Mouse (Mus musculus) erythroblast, embryonic 14.5 days (primary cell): ENCODE data around the gene Tuba3b. TPM values are rescaled to one million over a fixed set of nuclear protein-coding genes. Genes with fewer than 3 reads are reported as not detected.

Experiments used
- H3K27me3 ChIP-seq: 2 replicates; pipeline ENCODE4 v1.6.1; 2012; ENCODE audit warnings: inconsistent platforms; ENCODE audit not compliant: control insufficient read depth
- H3K36me3 ChIP-seq: 2 replicates; pipeline ENCODE4 v1.6.1; 2012; ENCODE audit warnings: mild to moderate bottlenecking, inconsistent platforms; ENCODE audit not compliant: control insufficient read depth
- H3K4me1 ChIP-seq: 2 replicates; pipeline ENCODE4 v1.6.1; 2012; ENCODE audit warnings: inconsistent platforms; ENCODE audit not compliant: control insufficient read depth
- H3K4me3 ChIP-seq: replicated peaks from 2 replicates; pipeline ENCODE3; 2012; ENCODE audit warnings: moderate library complexity, mild to moderate bottlenecking, inconsistent platforms
- H3K9me3 ChIP-seq: 2 replicates; pipeline ENCODE4 v1.6.1; 2012; ENCODE audit warnings: low read length, inconsistent platforms, mixed read lengths; ENCODE audit not compliant: control insufficient read depth
- GATA1 ChIP-seq: IDR thresholded peaks from 2 replicates; pipeline ENCODE4 v1.6.1; 2012; ENCODE audit warnings: low read length, inconsistent platforms, mixed read lengths
- TAL1 ChIP-seq: IDR thresholded peaks from 3 replicates; pipeline ENCODE4 v1.6.1; 2012; ENCODE audit warnings: low read length, inconsistent platforms, mixed read lengths
- polyA plus RNA-seq: library from polyadenylated mRNA; stranded (reverse); fragments of >175 nt; gene quantifications from 2 replicates; pipeline ENCODE4 v1.2.3, GENCODE M21; 2012

The Tuba3b gene
- polyA plus RNA-seq, 1 experiment: not detected

- H3K9me3 ChIP-seq: no peaks in the 10 kb centered on the region
- no peak for TF ChIP-seq TAL1
- no peak for TF ChIP-seq GATA1
- no peaks in the 10 kb centered on the region for H3K27me3 ChIP-seq
- H3K4me3 ChIP-seq: no peak overlapping the region
- no peaks in the 10 kb centered on the region for H3K4me1 ChIP-seq
- H3K36me3 ChIP-seq: no peaks in the 10 kb centered on the region
Observed at GRCm38 (mm10) chr6:145598794-145599555, 16.6 kb upstream of the Tuba3b start.

- Histone ChIP-seq H3K4me3 (no peak overlapping the region), H3K36me3 (no peaks in the 10 kb centered on the region), H3K4me1 (no peaks in the 10 kb centered on the region), H3K27me3 (no peaks in the 10 kb centered on the region), H3K9me3 (no peaks in the 10 kb centered on the region)
- TF ChIP-seq TAL1 (no peak), GATA1 (no peak)
Observed at GRCm38 (mm10) chr6:145604126-145604525, 11.4 kb upstream of the Tuba3b start.

GRCm38 (mm10) chr6:145604648-145605047 lies 10.9 kb upstream of the Tuba3b start:
- Histone ChIP-seq H3K9me3 (no peaks in the 10 kb centered on the region), H3K27me3 (no peaks in the 10 kb centered on the region), H3K36me3 (no peaks in the 10 kb centered on the region), H3K4me3 (no peak overlapping the region), H3K4me1 (no peaks in the 10 kb centered on the region)
- no peak for TF ChIP-seq TAL1

GRCm38 (mm10) chr6:145605203-145605602 lies 10.4 kb upstream of the Tuba3b start:
- no peaks in the 10 kb centered on the region for H3K36me3 ChIP-seq
- H3K4me1 ChIP-seq: no peaks in the 10 kb centered on the region
- H3K27me3 ChIP-seq: no peaks in the 10 kb centered on the region
- H3K9me3 ChIP-seq: no peaks in the 10 kb centered on the region
- no peak for TF ChIP-seq GATA1
- no peak for TF ChIP-seq TAL1
- H3K4me3 ChIP-seq: no peak overlapping the region

GRCm38 (mm10) chr6:145607746-145608145 lies 7.8 kb upstream of the Tuba3b start:
- Histone ChIP-seq H3K4me1 (no peaks in the 10 kb centered on the region), H3K4me3 (no peak overlapping the region), H3K9me3 (no peaks in the 10 kb centered on the region), H3K36me3 (no peaks in the 10 kb centered on the region), H3K27me3 (no peaks in the 10 kb centered on the region)
- TF ChIP-seq TAL1 (no peak), GATA1 (no peak)

- no peaks in the 10 kb centered on the region for H3K36me3 ChIP-seq
- H3K27me3 ChIP-seq: no peaks in the 10 kb centered on the region
- H3K9me3 ChIP-seq: no peaks in the 10 kb centered on the region
- no peak for TF ChIP-seq TAL1
- no peak for TF ChIP-seq GATA1
- no peaks in the 10 kb centered on the region for H3K4me1 ChIP-seq
- no peak overlapping the region for H3K4me3 ChIP-seq
Observed at GRCm38 (mm10) chr6:145608693-145609092, 6.9 kb upstream of the Tuba3b start.

GRCm38 (mm10) chr6:145610901-145611300 lies 4.7 kb upstream of the Tuba3b start:
- TF ChIP-seq TAL1: no peak
- no peak for TF ChIP-seq GATA1
- no peak overlapping the region for H3K4me3 ChIP-seq
- no peaks in the 10 kb centered on the region for H3K36me3 ChIP-seq
- H3K27me3 ChIP-seq: no peaks in the 10 kb centered on the region
- H3K9me3 ChIP-seq: peaks cover 6% of the 10 kb centered on the region
- H3K4me1 ChIP-seq: no peaks in the 10 kb centered on the region

- Histone ChIP-seq H3K9me3 (peaks cover 7% of the 10 kb centered on the region), H3K4me3 (no peak overlapping the region), H3K27me3 (no peaks in the 10 kb centered on the region), H3K36me3 (no peaks in the 10 kb centered on the region), H3K4me1 (no peaks in the 10 kb centered on the region)
- TF ChIP-seq GATA1 (no peak), TAL1 (no peak)
Observed at GRCm38 (mm10) chr6:145612611-145613010, 2.9 kb upstream of the Tuba3b start.

- H3K27me3 ChIP-seq: no peaks in the 10 kb centered on the region
- H3K4me3 ChIP-seq: no peak within 1 kb of the TSS
- H3K4me1 ChIP-seq: no peaks in the 10 kb centered on the region
- H3K9me3 ChIP-seq: peaks cover 7% of the 10 kb centered on the region
- H3K36me3 ChIP-seq: no peaks in the 10 kb centered on the region
- TF ChIP-seq GATA1 (no peak), TAL1 (no peak)
Observed at GRCm38 (mm10) chr6:145614219-145614618, 1.3 kb upstream of the Tuba3b start, which contains the start of gene Lmntd1. Gene Lmntd1, minus strand, starts transcription at chr6:145614319.
